Mouse (Mus musculus): ENCODE data around the gene Slit1.

GRCm38 (mm10) chr19:41579311-41579920, 164.0 kb downstream of the Slit1 start:
- TF ChIP-seq CTCF (IDR thresholded peaks at IDR 0.05; ENCODE audit: insufficient read depth, low read depth, low read length) = no peak
- no peak for TF ChIP-seq POLR2A (IDR thresholded peaks at IDR 0.05; ENCODE audit: insufficient read depth, low read depth, low read length)
